Mouse (Mus musculus): ENCODE data around the gene P4hb.

The P4hb gene

DNA sequence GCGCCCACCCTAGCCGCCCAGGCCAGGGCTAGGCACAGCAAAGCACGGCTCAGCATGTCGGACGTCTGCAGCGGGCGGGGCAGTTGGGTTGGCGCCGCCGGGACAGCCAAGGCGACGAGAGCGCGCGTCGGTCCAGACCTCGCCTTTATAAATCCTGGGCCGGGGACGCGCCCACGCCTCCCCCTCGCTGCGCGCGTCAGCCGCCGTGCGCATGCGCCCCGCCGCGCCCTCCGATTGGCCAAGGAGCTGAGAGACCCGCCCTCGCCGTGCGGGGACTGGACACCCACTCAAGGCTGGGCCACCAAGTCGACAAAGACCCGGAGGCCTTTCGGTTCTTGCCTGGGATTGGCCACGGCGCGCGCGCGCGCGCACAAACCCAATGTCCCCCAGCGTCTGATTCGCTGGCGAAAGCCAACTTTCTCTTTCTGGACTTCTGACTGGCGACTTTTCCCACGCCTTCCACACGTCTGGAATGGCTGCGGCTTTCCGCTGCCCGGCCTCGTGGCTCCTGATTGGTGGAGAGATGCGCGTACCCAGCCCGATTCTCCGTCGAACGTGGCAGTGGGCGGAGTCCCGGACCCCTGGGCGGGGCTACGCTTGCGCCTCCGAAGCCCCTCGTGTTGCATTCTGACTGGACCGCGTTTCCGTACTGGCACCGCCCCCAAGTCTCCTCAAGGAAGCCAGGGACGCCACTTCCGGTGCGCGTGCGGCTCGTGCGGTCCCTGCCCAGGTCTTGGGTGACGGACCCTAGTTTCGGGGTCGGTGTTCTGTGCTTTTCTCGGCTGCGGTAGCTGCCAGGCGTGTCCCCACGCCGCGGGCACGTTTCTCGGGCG, at the start of gene P4hb:
Gene P4hb (minus strand): TSS at position 502 of the 833 bp plus-strand sequence.
- peak; percentile 100 for DNase-seq

DNA sequence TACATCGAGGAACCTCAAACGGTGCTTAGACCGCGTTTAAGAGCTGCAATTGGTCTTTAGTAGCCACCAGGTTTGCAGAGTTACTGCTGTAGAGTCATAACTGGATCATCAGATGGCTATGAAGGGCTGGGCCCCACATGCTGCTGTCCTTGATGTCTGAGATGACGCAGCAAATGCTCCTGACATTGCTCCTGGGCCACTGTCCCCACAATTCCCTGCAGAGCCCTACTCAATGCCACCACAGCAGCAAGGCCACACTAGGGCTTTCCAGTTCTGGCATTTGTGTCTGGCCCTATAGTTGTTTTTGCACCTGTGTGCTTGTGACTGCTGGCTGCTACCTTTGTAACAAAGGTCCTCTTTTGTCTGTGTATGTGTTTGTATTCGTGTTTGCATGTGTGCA, 49.8 kb upstream of the P4hb start:
- DNase-seq = no peak

DNA sequence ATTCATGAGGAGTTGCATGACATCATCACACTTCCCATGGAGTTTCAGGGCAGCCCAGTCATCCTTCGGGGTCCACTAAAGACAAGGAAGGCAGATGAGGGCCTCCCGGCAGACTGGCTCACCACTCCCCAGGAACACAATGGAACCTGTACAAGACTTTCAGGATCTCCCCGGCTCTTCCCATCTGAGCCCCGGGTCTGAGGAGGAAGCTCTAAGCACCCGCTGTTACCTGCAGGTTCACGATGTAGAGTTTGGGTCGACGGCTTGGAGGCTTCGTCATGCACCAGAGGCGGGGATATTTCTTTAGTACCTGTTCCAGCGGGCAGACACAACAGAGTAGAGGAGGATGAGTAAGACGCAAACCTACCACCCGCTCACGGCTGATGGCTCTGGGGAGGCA, 47.1 kb upstream of the P4hb start:
- DNase-seq = no peak

DNA sequence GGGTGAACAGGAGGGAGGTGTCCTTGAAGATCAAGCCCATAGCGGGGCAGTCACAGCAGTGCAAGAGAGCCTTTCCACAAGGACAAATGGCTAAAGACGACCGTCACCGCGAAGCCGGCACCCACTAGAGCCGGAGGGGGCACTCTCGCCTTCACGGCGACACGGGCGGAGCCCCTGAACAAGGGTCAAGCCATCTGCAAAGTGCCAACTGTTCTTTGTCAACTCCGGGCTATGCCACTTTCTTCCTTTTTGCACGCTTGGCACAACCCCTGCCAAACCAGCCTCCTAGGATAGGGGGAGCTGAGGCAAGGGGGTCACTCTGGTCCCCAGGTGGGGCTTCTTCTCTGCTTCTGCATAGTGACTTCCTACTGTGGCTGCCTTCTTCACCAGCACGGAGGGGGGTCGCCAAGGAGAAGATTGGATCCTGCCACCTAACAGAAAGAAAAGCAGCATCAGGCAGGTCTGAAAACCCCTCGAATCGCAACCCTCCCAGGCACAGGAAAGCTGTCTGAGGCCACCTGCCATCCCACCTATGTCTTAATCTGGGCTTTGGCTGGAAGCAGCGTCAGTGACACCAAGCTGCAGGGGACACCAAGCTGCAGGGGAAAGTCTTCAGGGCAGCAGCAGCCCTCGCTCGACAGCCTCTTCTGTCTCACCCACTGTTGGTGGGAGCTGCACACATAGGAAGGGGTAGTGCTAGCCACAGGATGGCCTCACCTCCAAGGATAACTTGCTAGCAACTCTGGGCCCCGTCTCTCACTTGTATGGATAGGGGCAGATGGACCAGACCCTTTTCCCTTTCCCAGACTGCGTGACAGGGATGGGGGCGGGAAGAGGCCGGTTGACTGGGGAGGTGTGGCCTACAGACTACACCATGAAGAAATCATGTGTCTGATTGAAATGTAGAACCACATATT, 45.8 kb upstream of the P4hb start:
- no peak for DNase-seq

DNA sequence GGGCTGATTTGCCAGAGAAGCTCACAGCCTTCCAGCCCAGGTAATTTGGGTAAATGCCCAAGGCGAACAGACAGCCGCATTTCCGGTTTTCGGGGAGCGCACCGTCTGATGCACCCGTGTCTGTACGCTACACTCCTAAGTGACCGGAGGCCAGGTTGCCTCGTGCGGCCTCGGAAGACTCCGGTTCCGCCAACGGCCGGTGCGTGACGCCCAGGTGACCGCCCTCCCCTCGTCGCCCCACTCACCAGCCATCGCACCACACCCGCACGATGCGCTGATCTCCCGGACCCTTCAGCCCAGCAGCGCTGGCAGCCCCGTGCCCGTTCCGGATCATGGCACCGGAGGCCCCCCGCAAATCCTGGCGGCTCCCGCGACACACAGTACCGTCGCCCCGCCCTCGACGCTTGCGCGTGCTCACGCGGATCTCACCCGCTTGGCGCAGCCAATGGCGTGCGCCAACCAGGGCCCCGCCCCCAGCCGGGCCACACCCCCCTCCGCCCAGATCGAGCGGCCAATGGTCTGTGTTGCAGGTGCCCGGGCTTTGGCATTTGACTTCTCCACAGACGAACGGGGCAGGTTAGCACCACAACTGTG, 44.6 kb upstream of the P4hb start, which contains the start of gene Pcyt2:
Gene Pcyt2 (minus strand): TSS at position 418 of the 594 bp plus-strand sequence.
- peak; percentile 96 for DNase-seq

DNA sequence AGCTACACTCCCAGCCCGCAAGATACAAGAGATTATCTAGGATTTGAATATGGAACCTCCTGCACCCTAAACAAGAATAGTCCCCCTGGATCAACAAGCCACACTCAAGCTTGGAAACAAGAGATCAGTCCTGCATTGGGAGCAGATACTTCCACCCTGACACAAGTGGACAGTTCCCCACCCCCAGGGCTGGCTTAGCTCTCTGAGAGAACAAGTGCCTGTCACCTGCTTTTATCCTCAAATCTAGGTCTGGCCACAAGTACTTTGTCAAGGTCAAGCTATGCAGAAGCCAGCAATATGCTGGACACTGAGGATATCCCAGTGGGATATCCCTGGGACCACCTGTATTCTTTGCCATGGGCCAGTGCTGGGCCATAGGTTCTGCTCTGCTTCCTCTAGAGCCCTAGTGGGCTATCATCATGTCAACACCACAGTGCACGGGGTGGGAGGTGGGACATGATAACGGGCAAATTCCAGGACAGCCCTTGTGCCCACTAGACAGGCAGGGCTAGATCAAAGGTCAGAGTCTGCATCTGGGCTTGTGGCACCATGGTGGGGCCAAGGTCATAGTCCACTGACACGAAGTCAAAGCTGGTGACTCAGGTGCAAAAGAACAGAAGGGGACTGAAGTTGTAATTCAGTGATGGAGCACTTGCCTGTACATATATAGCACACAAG, 43.7 kb upstream of the P4hb start:
- DNase-seq = peak; percentile 79 to 84

DNA sequence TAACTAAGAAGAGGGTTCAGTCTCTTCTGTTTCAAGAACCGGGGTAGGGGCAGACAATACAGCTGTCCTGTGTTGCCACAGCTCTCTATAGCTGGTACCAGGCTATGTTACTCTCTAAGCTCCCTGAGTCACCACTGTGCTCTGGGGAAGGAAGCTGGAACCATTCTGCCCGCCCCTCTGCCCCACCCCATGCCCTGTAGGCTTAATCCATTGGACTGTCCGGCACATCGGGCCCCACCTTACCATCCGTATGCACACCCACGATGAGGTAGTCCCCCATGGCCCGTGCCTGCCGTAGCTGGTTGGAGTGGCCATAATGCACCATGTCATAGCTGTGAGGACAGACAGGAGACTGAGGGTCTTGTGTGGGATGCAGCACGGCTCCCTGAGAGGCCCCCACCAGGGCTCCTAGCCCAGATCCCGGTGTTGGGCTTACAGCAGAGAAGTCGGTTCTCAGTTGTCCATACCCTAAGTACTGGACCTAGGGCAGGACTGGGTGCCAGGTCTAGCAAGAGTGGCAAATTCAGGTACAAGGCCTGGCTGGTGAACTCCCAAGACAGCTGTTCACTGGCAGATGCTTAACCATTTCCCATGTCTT, 42.7 kb upstream of the P4hb start:
- no peak for DNase-seq

DNA sequence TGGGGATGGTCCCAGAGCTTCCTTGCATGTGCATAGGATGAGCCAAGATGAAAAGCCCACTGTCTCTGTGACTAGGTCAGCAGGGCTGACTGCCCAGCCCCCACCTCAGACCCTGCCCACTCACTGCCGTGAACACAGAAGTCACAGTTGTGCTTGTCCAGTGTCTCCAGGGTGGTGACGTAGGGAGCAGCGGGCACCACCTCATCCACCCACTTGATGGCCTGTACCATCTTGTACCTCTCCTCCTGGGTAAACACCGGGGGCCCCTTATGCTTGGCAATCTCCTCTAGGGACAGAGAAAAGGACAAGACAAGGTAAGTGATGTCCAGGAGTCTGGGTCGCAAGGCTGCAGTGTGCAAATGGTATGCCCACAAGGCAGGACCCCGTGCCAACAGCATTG, 42.1 kb upstream of the P4hb start:
- no peak for DNase-seq

DNA sequence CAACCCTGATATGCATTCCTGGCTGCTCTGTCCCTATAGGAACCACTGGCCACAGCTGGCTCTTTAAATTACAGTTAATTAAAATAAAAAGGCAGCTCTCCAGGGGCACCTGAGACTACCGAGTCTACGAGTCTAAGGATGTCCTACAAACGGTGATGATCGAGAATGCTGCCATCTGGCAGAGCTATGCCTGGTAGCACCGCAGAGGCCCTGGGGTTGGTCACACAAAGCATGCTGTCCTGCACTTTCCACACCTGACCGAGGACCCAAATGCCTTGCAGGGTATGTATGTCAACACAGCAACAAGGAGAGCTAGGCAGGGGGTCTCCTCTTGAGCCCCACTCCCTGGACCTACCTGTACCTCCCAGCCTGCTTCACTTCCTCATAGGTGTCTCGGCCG, 40.9 kb upstream of the P4hb start:
- DNase-seq = no peak

DNA sequence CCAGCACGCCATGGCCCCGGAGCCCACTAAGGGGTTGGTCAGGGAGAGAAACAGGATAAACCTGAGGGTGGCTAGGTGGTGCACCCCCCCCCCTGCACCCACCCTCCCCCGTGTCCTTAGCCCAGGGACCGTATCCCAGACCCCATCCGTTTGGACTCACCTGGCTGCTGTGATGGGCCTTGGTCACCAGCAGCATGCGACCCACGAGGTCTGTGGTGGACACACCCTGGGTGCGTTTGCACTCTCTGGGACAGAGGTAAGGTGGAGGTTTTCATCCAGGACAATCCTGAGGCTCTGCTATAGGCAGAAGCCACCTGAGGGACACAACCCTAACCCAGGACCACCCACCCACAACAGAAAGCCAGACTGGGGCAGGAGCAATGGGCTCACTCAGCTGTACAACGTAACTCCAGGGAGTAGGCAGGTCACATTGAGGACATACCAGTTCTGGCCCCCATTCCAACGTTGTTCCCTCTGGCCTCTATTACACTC, 40.5 kb upstream of the P4hb start:
- no peak for DNase-seq

DNA sequence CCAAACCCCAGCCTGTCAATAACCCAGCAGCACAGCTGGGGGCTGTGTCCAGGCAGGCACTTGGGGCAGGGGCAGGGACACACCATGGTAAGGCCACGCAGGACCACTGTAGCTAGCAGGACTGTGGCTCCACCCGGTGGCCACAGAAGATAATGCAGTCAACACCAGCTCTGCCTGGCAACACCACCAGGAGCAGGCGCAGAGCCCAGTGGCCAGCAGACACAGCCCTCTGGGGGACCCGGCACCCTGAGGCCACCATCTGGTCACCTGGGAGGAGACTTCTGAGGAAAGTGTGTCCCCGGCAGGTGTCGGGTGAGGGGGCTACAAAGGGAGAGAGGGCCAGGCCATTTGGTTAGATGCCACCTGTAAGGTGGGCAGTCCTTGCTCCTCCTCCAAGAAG, 39.7 kb upstream of the P4hb start:
- DNase-seq = peak; percentile 67 to 79

DNA sequence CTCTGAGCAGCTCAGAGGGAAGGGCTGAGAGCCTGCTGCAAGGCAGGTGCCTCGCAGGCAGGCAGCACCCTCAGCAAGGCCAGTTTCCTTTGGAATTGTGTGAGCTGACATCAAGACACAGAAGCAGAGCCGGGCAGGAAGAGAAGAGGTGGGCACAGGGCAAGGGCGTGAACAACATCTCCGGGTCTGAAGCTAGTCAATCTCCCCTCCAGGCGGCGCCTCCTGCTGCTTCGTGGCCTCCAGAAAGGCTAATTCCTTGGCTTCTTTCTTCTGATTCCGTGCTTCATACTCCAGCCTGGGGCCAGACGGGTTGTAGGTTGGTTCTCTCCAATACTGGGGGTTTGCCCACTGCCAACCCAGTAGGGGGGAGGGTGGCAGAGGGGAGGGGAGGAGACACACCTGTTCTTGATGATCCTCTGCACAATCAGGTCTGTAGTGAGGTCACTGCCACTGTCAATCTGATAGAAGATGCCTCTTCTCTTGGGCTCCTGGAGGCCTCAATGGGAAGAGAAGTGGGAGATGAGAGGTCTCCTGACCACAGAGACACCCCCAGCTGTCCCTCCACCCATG, 37.5 kb upstream of the P4hb start:
- no peak for DNase-seq

DNA sequence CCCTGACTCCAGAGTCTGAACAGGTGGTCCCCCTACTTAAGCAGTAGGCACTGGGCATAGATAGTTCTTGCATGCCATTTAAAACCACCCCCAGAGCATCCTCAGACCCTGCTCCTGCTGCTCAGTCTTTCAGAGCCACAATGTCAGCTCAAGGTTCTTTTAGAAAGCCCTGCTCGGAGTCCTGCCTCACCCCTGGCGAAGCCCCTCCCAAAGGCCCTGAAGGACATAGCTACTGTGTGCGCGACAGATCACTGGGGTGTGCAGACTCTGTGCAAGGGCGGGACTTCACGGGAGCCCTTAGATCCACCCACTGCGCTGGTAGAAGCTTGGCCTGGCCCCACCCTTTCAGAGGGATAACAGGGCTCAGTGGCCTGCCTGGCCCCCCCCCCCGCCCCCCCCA, 36.2 kb upstream of the P4hb start:
- DNase-seq = peak in 1 of 2 experiments; percentile 67

DNA sequence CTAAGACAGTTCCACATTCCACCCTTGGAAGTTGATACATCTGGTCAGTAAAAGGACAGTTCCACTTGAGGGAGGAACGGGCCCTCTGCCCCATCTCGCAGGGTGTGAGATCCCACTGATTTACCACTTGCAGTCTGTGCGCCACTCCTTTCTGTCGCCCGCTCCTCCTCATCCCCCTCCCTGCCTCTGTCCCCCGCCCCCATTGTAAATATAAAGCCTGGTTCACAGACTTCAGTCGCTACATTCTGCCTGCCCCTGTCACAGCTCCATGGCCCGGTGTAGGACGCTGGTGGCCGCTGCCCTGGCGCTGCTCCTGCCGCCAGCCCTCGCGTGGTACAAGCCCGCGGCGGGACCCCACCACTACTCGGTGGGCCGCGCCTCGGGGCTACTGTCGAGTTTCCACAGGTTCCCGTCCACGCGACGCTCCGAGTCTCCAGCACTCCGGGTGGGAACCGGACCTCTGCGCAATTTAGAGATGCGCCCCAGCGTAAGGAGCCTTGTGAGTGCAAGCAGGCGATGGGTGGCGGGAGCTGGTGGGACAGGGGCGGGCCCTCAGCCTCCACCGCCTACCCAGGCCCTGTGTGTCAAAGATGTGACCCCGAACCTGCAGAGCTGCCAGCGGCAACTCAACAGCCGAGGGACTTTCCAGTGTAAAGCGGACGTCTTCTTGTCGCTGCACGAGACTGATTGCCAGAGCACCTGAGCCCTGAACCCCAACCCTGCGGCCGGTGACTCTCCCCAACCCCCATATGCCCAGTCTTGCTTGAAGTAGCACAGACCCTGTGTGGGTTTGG, 35.4 kb upstream of the P4hb start, which contains the start of gene Npb:
Gene Npb (plus strand): TSS at position 237 of the 794 bp plus-strand sequence.
- no peak for DNase-seq

DNA sequence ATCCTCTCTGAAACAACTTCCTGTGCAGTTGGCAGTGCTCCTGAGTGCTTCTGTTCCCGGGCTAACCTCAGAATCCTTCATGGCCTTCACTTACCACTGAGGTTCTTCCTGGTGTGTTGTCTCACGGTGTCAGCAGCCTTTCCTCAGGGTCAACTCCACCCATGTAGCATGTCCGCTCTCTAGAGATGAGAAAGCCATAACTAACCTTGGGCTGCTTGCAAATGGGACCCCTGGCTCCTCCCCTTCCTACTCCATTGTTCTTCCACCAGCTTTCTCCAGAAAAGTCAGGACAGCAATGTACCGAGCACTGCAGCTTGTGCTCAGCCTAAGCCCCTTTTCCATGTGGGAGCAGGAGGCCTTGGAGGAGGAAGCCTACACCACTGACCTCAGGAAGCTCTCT, 33.7 kb upstream of the P4hb start:
- no peak for DNase-seq

DNA sequence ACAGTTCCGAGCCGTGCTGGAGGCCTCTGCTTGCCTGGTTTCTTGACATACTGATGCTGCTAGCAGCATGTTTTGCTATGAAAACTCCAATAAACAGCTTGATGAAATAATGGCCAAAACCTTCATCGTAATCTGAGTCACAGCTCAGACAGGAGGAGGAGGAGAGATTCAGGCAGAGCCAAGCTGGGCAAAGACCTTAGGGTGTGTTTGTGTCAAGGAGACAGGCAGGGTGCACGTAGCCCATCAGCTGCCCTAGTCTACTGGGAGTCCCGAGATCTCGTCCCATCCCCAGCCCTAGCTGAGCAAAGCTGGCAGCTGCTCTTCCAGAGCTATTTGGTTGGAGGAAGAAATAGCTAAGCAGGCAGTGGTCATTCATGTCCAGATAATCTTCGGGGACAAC, 32.6 kb upstream of the P4hb start:
- no peak for DNase-seq

DNA sequence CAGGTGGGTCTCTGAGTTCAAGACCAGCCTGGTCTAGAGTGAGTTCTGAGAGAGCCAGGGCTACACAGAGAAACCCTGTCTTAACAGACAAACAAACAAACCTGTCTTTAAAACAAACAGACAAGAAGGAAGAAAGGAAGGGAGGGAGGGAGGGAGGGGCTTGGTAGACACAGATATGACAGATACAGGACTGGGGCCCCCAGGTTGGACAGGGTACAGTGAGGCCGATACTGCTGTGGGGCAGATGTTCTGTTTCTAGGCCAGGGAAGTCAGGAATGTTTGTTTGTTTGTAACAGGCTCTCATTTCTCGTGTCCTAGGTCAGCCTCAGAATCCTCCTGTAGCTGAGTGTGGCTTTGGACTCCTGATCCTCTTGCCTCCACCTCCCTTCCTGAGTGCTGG, 30.5 kb upstream of the P4hb start:
- no peak for DNase-seq

DNA sequence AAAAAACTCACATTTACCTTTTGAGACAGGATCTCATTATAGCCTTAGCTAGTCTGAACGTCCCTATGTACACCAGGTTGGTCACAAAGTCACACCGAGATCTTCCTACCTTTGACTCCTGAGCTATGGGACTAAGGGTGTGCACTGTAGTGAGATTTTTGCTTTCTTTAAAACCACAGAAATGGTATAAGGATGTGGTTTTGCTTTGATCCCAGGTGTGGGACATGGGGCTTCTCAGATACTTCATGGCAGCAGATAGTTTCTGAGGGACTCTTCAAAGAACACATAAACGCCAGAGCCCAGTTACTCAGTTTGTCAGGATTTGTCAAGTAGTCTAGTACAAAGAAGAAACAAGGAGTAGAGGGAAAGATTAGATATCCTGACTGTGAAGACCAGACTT, 27.7 kb upstream of the P4hb start:
- no peak for DNase-seq

DNA sequence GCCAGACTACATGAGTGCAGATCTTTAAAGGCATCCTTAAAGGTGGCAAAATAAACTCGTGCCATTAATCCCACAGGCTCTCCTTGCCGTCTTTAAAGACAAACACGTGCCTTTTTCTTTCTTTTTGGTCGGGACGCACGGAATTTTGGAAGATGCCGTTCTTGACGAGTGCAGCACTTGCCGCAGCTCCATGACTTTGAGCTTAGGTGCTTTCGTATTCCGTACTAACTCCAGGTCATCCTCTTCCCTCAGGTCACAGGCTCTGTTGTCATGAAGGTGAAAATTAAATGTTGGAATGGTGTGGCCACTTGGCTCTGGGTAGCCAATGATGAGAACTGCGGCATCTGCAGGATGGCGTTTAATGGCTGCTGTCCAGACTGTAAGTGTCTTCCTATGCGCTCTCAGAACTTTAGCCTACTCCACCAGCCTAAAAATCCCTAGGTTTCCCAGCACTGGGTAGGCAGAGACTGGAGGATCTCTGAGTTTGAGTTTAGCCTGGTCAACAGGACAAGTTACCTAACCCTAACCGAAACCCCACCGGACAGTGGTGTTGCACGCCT, 26.0 kb upstream of the P4hb start:
- no peak for DNase-seq

DNA sequence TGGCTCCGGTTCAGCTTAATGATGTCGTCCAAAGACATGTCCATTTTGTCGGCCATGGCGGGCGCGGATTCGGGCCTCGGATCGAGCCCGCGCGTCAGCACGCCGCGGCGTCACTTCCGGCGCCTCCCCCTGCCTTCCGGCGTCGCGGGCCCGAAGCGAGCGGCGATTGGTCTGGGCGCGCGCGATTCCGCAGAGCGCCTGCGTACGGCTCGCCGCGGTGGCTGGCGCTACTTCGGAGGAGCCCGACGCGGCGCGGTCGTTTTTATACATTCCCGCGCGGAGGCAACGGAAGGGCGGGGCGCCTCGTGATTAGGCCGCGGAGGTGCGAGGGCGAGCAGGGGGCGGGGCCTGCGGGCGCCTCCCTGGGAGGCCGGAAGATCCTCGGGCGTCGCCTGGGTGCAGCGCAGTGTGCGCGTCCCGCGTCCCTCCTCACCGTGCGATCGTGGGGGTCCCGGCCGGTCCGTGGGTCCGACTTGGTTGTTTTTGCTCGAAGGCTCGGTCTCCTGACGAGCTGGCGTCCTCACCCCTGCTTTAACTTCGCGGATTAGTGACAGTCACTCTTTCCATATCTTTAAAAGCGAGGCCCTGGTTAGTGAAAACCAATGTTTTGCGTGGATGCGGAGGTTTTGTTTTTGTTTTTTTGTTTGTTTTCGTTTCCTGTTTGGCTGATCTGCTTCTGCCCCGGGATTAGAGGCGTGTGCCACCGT, 25.4 kb upstream of the P4hb start, which contains the start of the genes Alyref and Anapc11:
Gene Alyref (minus strand): TSS at position 83 of the 707 bp plus-strand sequence.
Gene Anapc11 (plus strand): TSS at position 139 of the 707 bp plus-strand sequence.
- DNase-seq = peak; percentile 90 to 91
